Mouse (Mus musculus) heart, embryonic 11.5 days (tissue): ENCODE measurements around the gene Mrps6. TPM values are rescaled to one million over a fixed set of nuclear protein-coding genes. Genes with fewer than 3 reads are reported as not detected.

Experiments used
- ATAC-seq: fragments of 200-750 bp; cut with Nextera tagmentation; replicated peaks from 2 replicates; pipeline ENCODE4 v1.8.0; 2017; ENCODE audit warnings: moderate library complexity; ENCODE audit not compliant: insufficient number of reproducible peaks, low FRiP score, low TSS enrichment
- H3K27ac ChIP-seq: fragments of 300-500 bp; sonication (generic); 2 replicates; pipeline ENCODE4 v1.5.1; 2014; ENCODE audit warnings: mild to moderate bottlenecking, low read depth, low read length
- H3K27me3 ChIP-seq: fragments of 300-500 bp; sonication (generic); 2 replicates; pipeline ENCODE4 v1.6.1; 2014; ENCODE audit warnings: mild to moderate bottlenecking, low read length, mixed read lengths; ENCODE audit not compliant: control insufficient read depth, insufficient read depth
- H3K36me3 ChIP-seq: fragments of 300-500 bp; sonication (generic); 2 replicates; pipeline ENCODE4 v1.6.1; 2014; ENCODE audit warnings: mild to moderate bottlenecking, low read length, moderate library complexity, mixed read lengths; ENCODE audit not compliant: control insufficient read depth, insufficient read depth
- H3K4me1 ChIP-seq: fragments of 300-500 bp; sonication (generic); 2 replicates; pipeline ENCODE4 v1.6.1; 2014; ENCODE audit warnings: low read length; ENCODE audit not compliant: control insufficient read depth, insufficient read depth
- H3K4me2 ChIP-seq: fragments of 300-500 bp; sonication (generic); 2 replicates; pipeline ENCODE4 v1.6.1; 2014; ENCODE audit warnings: mild to moderate bottlenecking, moderate library complexity
- H3K4me3 ChIP-seq: fragments of 300-500 bp; sonication (generic); 2 replicates; pipeline ENCODE4 v1.5.1; 2014; ENCODE audit warnings: low read depth, low read length
- H3K9ac ChIP-seq: fragments of 300-500 bp; sonication (generic); 2 replicates; pipeline ENCODE4 v1.6.1; 2014; ENCODE audit warnings: mild to moderate bottlenecking, low read depth, low read length, moderate library complexity
- H3K9me3 ChIP-seq: fragments of 300-500 bp; sonication (generic); replicated peaks from 2 replicates; pipeline ENCODE4 v1.6.1; 2016; ENCODE audit warnings: low read length; ENCODE audit not compliant: control insufficient read depth
- WGBS: fragments of 180-500 bp; shearing (Covaris S2); extraction: QIAGEN DNeasy Blood & Tissue Kit; methylation state at CpG from one replicate; pipeline ENCODE4 v1.1.7; 2014; ENCODE audit not compliant: insufficient replicate concordance; 5-methylcytosine and 5-hydroxymethylcytosine counted together
- polyA plus RNA-seq: library from polyadenylated mRNA; unstranded; fragments of >200 nt; fragmentation: Nextera tagmentation; extraction: Ambion mirVana; gene quantifications from 2 replicates; pipeline ENCODE4 v1.2.1, GENCODE M21; 2014

Mrps6 gene
- polyA plus RNA-seq, 1 experiment from 2014 or later = 121 TPM

- no peak overlapping the region for H3K4me2 ChIP-seq
- H3K27ac ChIP-seq = no peak overlapping the region
- 74% methylated on average over 9 of the region's 9 CpGs for WGBS
- ATAC-seq = no peak
- H3K9ac ChIP-seq = no peak overlapping the region
- H3K9me3 ChIP-seq = no peaks in the 10 kb centered on the region
- H3K4me1 ChIP-seq = no peaks in the 10 kb centered on the region
- no peaks in the 10 kb centered on the region for H3K36me3 ChIP-seq
- H3K4me3 ChIP-seq = no peak overlapping the region
- H3K27me3 ChIP-seq = no peaks in the 10 kb centered on the region
Measured at GRCm38 (mm10) chr16:92140328-92140727, 82.3 kb downstream of the Mrps6 start.

GRCm38 (mm10) chr16:92141021-92141420 is 83.0 kb downstream of the Mrps6 start:
- Histone ChIP-seq H3K27ac (no peak overlapping the region), H3K9me3 (no peaks in the 10 kb centered on the region), H3K36me3 (no peaks in the 10 kb centered on the region), H3K27me3 (no peaks in the 10 kb centered on the region), H3K4me3 (no peak overlapping the region), H3K9ac (no peak overlapping the region), H3K4me1 (no peaks in the 10 kb centered on the region), H3K4me2 (no peak overlapping the region)
- 91% methylated on average over 12 of the region's 12 CpGs for WGBS
- ATAC-seq = no peak

- no peak for ATAC-seq
- H3K27ac ChIP-seq = no peak overlapping the region
- H3K9me3 ChIP-seq = no peaks in the 10 kb centered on the region
- no peak overlapping the region for H3K9ac ChIP-seq
- no peaks in the 10 kb centered on the region for H3K4me1 ChIP-seq
- WGBS = 72% methylated on average over 9 of the region's 9 CpGs
- H3K36me3 ChIP-seq = no peaks in the 10 kb centered on the region
- no peak overlapping the region for H3K4me2 ChIP-seq
- H3K27me3 ChIP-seq = no peaks in the 10 kb centered on the region
- no peak overlapping the region for H3K4me3 ChIP-seq
Measured at GRCm38 (mm10) chr16:92142426-92143012, 84.4 kb downstream of the Mrps6 start.

- no peak overlapping the region for H3K9ac ChIP-seq
- no peak overlapping the region for H3K4me3 ChIP-seq
- no peaks in the 10 kb centered on the region for H3K36me3 ChIP-seq
- 86% methylated on average over 12 of the region's 12 CpGs for WGBS
- ATAC-seq = no peak
- H3K27me3 ChIP-seq = no peaks in the 10 kb centered on the region; the same call in 1 of the 2 replicates
- no peaks in the 10 kb centered on the region for H3K4me1 ChIP-seq
- no peak overlapping the region for H3K4me2 ChIP-seq
- no peak overlapping the region for H3K27ac ChIP-seq
- no peaks in the 10 kb centered on the region for H3K9me3 ChIP-seq
Measured at GRCm38 (mm10) chr16:92147631-92148366, 89.7 kb downstream of the Mrps6 start.

GRCm38 (mm10) chr16:92148367-92148728 is 90.3 kb downstream of the Mrps6 start:
- H3K9ac ChIP-seq = no peak overlapping the region
- H3K27ac ChIP-seq = no peak overlapping the region
- no peaks in the 10 kb centered on the region for H3K36me3 ChIP-seq
- H3K4me2 ChIP-seq = no peak overlapping the region
- H3K4me3 ChIP-seq = no peak overlapping the region
- H3K4me1 ChIP-seq = no peaks in the 10 kb centered on the region
- ATAC-seq = no peak
- WGBS = 76% methylated on average over 2 of the region's 2 CpGs
- no peaks in the 10 kb centered on the region for H3K9me3 ChIP-seq
- no peaks in the 10 kb centered on the region; the same call in 1 of the 2 replicates for H3K27me3 ChIP-seq

- Histone ChIP-seq H3K9me3 (no peaks in the 10 kb centered on the region), H3K4me3 (no peak overlapping the region), H3K27me3 (no peaks in the 10 kb centered on the region; the same call in 1 of the 2 replicates), H3K36me3 (no peaks in the 10 kb centered on the region), H3K9ac (no peak overlapping the region), H3K27ac (no peak overlapping the region), H3K4me1 (no peaks in the 10 kb centered on the region), H3K4me2 (no peak overlapping the region)
- WGBS = 61% methylated on average over 4 of the region's 4 CpGs
- ATAC-seq = no peak
Measured at GRCm38 (mm10) chr16:92150975-92151374, 92.9 kb downstream of the Mrps6 start.

GRCm38 (mm10) chr16:92158021-92158455 is 100.0 kb downstream of the Mrps6 start:
- no peaks in the 10 kb centered on the region for H3K36me3 ChIP-seq
- no peak; the same call in 1 of the 2 replicates for ATAC-seq
- H3K4me1 ChIP-seq = 0 out of 2 replicates have a peak, but pooled peaks cover 2% of the 10 kb centered on the region
- 5% methylated on average over 14 of the region's 14 CpGs for WGBS
- no peaks in the 10 kb centered on the region for H3K27me3 ChIP-seq
- no peaks in the 10 kb centered on the region for H3K9me3 ChIP-seq
- H3K27ac ChIP-seq = peak overlapping the region; percentile 30; the same call in 1 of the 2 replicates
- peak overlapping the region; percentile 93 for H3K4me2 ChIP-seq
- peak overlapping the region; percentile 53 for H3K4me3 ChIP-seq
- H3K9ac ChIP-seq = peak overlapping the region; percentile 70

- H3K36me3 ChIP-seq = no peaks in the 10 kb centered on the region
- no peaks in the 10 kb centered on the region for H3K9me3 ChIP-seq
- H3K4me2 ChIP-seq = peak overlapping the region; percentile 93
- WGBS = 3% methylated on average over 30 of the region's 30 CpGs
- peak overlapping the region; percentile 70 for H3K9ac ChIP-seq
- H3K4me1 ChIP-seq = 0 out of 2 replicates have a peak, but pooled peaks cover 2% of the 10 kb centered on the region
- peak overlapping the region; percentile 30 for H3K27ac ChIP-seq
- no peaks in the 10 kb centered on the region for H3K27me3 ChIP-seq
- peak; percentile 87 for ATAC-seq
- H3K4me3 ChIP-seq = peak overlapping the region; percentile 53
Measured at GRCm38 (mm10) chr16:92158461-92159091, 100.5 kb downstream of the Mrps6 start.
